Mouse (Mus musculus): Measurements from ENCODE around the gene Tspear.

DNA sequence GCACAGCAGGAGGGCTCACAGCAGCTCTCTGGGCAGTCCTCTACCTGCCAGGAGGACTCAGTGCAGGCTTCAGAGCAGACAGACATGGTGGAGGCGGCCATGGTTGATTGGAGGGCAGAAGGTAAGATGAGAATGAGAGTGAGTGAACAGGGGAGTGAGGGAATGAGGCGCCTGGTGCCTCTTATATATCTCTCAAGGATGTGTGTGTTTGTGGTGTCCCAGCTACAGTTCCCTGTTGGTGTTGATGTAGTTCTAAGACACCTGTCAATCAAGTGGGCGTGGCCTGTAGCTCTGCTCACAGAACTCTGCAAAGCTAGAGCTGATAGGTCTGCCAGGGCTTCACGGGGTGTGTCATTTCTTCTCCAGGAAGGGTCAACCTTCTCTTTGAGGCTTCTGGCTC lies 10.8 kb downstream of the Tspear start, which contains the start of gene Gm9508:
- TF ChIP-seq CTCF (IDR thresholded peaks at IDR 0.05; ENCODE audit: borderline replicate concordance, control insufficient read depth, extremely low read depth, insufficient read depth, low read length, poor library complexity) = no peak
- TF ChIP-seq POLR2A (IDR thresholded peaks at IDR 0.05; ENCODE audit: control insufficient read depth, extremely low read depth, insufficient read depth, low read length, poor library complexity) = no peak

Data from thymus, adult 2 months (tissue).